Mouse (Mus musculus) myocyte (in vitro differentiated cells): ENCODE data around the gene Zbtb3.

Experiments
- CEBPB ChIP-seq: IDR thresholded peaks from 2 replicates; pipeline ENCODE4 v1.6.1; 2011; ENCODE audit warnings: mild to moderate bottlenecking, moderate library complexity; ENCODE audit not compliant: poor library complexity, insufficient read depth, severe bottlenecking
- E2F4 ChIP-seq: IDR thresholded peaks from one replicate; pipeline ENCODE4 v1.6.1; 2011; ENCODE audit warnings: mild to moderate bottlenecking, control low read depth, moderate library complexity; ENCODE audit not compliant: insufficient read depth
- MAX ChIP-seq: IDR thresholded peaks from one replicate; pipeline ENCODE4 v1.6.1; 2011; ENCODE audit warnings: low read depth, mild to moderate bottlenecking, control low read depth
- MYOD1 ChIP-seq, 3 experiments: IDR thresholded peaks; one replicate each; pipeline ENCODE4 v1.6.1; 2011; ENCODE audit warnings: control low read depth in 2 of 3, low read depth in 2 of 3, mild to moderate bottlenecking in 2 of 3, moderate library complexity in 1 of 3; ENCODE audit not compliant: insufficient read length in 2 of 3, control insufficient read depth in 1 of 3
- MYOG ChIP-seq, 3 experiments: IDR thresholded peaks; one replicate each; pipeline ENCODE4 v1.6.1; 2011; ENCODE audit warnings: control low read depth in 2 of 3, low read depth in 2 of 3, mild to moderate bottlenecking in 2 of 3; ENCODE audit not compliant: insufficient read length in 2 of 3, control insufficient read depth in 1 of 3, insufficient read depth in 1 of 3
- POLR2A ChIP-seq: IDR thresholded peaks from one replicate; pipeline ENCODE4 v1.6.1; 2011; ENCODE audit warnings: low read depth, mild to moderate bottlenecking, control low read depth, moderate library complexity; ENCODE audit not compliant: insufficient read length
- POLR2AphosphoS2 ChIP-seq: IDR thresholded peaks from one replicate; pipeline ENCODE4 v1.6.1; 2011; ENCODE audit warnings: low read depth, control low read depth; ENCODE audit not compliant: insufficient read length
- REST ChIP-seq: IDR thresholded peaks from one replicate; pipeline ENCODE4 v1.6.1; 2011; ENCODE audit warnings: mild to moderate bottlenecking, control low read depth, moderate library complexity; ENCODE audit not compliant: insufficient read depth, insufficient read length
- TCF12 ChIP-seq: IDR thresholded peaks from one replicate; pipeline ENCODE4 v1.6.1; 2011; ENCODE audit warnings: mild to moderate bottlenecking, control low read depth; ENCODE audit not compliant: poor library complexity, insufficient read depth, severe bottlenecking
- TCF3 ChIP-seq: IDR thresholded peaks from one replicate; pipeline ENCODE4 v1.6.1; 2011; ENCODE audit warnings: low read depth, control low read depth; ENCODE audit not compliant: insufficient read length
- USF1 ChIP-seq: IDR thresholded peaks from one replicate; pipeline ENCODE4 v1.6.1; 2011; ENCODE audit warnings: low read depth, mild to moderate bottlenecking, control low read depth, moderate library complexity

DNA sequence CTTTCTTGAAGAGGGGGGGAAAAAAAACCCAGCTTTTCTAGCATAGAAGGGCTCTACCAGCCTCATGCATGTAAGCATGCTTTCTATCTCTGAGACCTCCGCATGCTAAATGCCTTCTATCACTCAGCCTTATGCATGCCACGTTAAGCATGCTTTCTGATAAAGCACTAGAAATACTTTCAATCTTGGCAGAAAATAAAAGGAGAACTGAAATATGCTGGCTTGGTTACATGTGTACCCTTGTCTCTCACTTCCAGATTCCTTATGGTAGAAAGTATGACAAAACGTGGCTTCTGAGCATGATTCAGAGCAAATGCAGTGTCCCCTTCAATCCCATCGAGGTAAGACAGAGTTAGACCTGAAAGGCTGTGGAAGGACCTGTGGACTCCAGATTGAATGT is 39.1 kb upstream of the Zbtb3 start:
- TF ChIP-seq MAX (no peak), POLR2A (no peak), POLR2AphosphoS2 (no peak), TCF12 (no peak), MYOD1 (IDR thresholded peaks at IDR 0.05; ENCODE audit: control insufficient read depth in 1 of 3, insufficient read length in 2 of 3, low read depth in 2 of 3) (no peak), REST (no peak), E2F4 (no peak), USF1 (no peak), MYOG (IDR thresholded peaks at IDR 0.05; ENCODE audit: control insufficient read depth in 1 of 3, insufficient read depth in 1 of 3, insufficient read length in 2 of 3, low read depth in 2 of 3) (no peak), TCF3 (no peak), CEBPB (no peak)
